Mouse (Mus musculus): ENCODE data around the gene Reg3g.
"Not testable (repeated sequence)": the region's sequence is repeated elsewhere in the genome, so short reads cannot be mapped to it uniquely, and the experiment has no call there.

Reg3g gene

GRCm38 (mm10) chr6:78468772-78469171, at the start of gene Reg3g:
Gene Reg3g, minus strand, starts transcription at chr6:78468872.
- POLR2A ChIA-PET: no interaction called here
- CTCF ChIA-PET: no interaction called here

GRCm38 (mm10) chr6:78515777-78516446, 47.2 kb upstream of the Reg3g start:
- CTCF ChIA-PET: interaction anchor here (0.7 to 1.6 kb wide), 10 partner anchors 10 to 1918 kb away, joined by 3 to 7 read pairs (median 3); no protein-coding TSS in a partner anchor

GRCm38 (mm10) chr6:78512833-78513232, 44.2 kb upstream of the Reg3g start:
- ChIA-PET CTCF (interaction anchor here in 1 of 4 experiments (0.6 to 1.3 kb wide), 3 partner anchors 11 to 572 kb away, joined by 3 to 6 read pairs (median 5); no protein-coding TSS in a partner anchor), POLR2A (no interaction called here)

More at GRCm38 (mm10) chr6:78515777-78516446, 47.2 kb upstream of the Reg3g start:
- POLR2A ChIA-PET: no interaction called here

GRCm38 (mm10) chr6:78510173-78510900, 41.7 kb upstream of the Reg3g start:
- ChIA-PET CTCF (no interaction called here), POLR2A (no interaction called here)

GRCm38 (mm10) chr6:78505745-78506144, 37.1 kb upstream of the Reg3g start:
- POLR2A ChIA-PET: no interaction called here
- CTCF ChIA-PET: interaction anchor here in 2 of 4 experiments (1.0 to 1.2 kb wide), 2 partner anchors 10 kb away, joined by 3 read pairs; no protein-coding TSS in a partner anchor

GRCm38 (mm10) chr6:78494633-78495032, 26.0 kb upstream of the Reg3g start:
- ChIA-PET POLR2A (no interaction called here), CTCF (no interaction called here)

- CTCF ChIA-PET: no interaction called here
- POLR2A ChIA-PET: no interaction called here
These were observed 615 bp upstream of the Reg3g start for GRCm38 (mm10) chr6:78469287-78469686.

- CTCF ChIA-PET: no interaction called here
These were observed 5.4 kb downstream of the Reg3g start for GRCm38 (mm10) chr6:78463266-78463665.

GRCm38 (mm10) chr6:78462360-78462759, 6.3 kb downstream of the Reg3g start:
- ChIA-PET CTCF (no interaction called here), POLR2A (no interaction called here)

More at GRCm38 (mm10) chr6:78463266-78463665, 5.4 kb downstream of the Reg3g start:
- POLR2A ChIA-PET: no interaction called here

- ChIA-PET CTCF (no interaction called here), POLR2A (interaction anchor here in 1 of 4 experiments (0.6 kb wide), 1 partner anchor 107 kb away, joined by 3 read pairs; no protein-coding TSS in a partner anchor)
These were observed 8.4 kb downstream of the Reg3g start for GRCm38 (mm10) chr6:78460191-78460825.

- ChIA-PET CTCF (no interaction called here), POLR2A (no interaction called here)
These were observed 15.9 kb downstream of the Reg3g start for GRCm38 (mm10) chr6:78452804-78453203.

GRCm38 (mm10) chr6:78448409-78448808, 20.3 kb downstream of the Reg3g start:
- ChIA-PET POLR2A (no interaction called here), CTCF (no interaction called here)

GRCm38 (mm10) chr6:78447202-78447601, 21.5 kb downstream of the Reg3g start:
- ChIA-PET CTCF (no interaction called here), POLR2A (no interaction called here)

- ChIA-PET CTCF (no interaction called here), POLR2A (no interaction called here)
These were observed 43.2 kb downstream of the Reg3g start for GRCm38 (mm10) chr6:78425497-78425896.

GRCm38 (mm10) chr6:78422411-78422810, 46.3 kb downstream of the Reg3g start, which contains the start of gene Reg1:
Gene Reg1, plus strand, starts transcription at chr6:78422711.
- POLR2A ChIA-PET, CTCF ChIA-PET: not testable (repeated sequence)
